Mouse (Mus musculus) embryonic fibroblast, embryonic 13.5 days (primary cell): ENCODE measurements around the gene Calml4.

Experiments used
- CTCF ChIP-seq: IDR thresholded peaks from 2 replicates; pipeline ENCODE4 v1.5.1; 2011; ENCODE audit warnings: mild to moderate bottlenecking, control low read depth, low read length, moderate library complexity, borderline replicate concordance; ENCODE audit not compliant: insufficient read depth
- POLR2A ChIP-seq: IDR thresholded peaks from 2 replicates; pipeline ENCODE4 v1.6.1; 2011; ENCODE audit warnings: low read depth, mild to moderate bottlenecking, control low read depth, low read length, moderate library complexity

- TF ChIP-seq CTCF (no peak), POLR2A (no peak)
Observed at GRCm38 (mm10) chr9:62905039-62905438, 47.2 kb downstream of the Calml4 start.
